Mouse (Mus musculus): Measurements from ENCODE around the gene Pcdh17. TPM values are rescaled to one million over a fixed set of nuclear protein-coding genes. Genes with fewer than 3 reads are reported as not detected.

The Pcdh17 gene
- polyA plus RNA-seq, 1 experiment from 2014 or later: 8.9 TPM

DNA sequence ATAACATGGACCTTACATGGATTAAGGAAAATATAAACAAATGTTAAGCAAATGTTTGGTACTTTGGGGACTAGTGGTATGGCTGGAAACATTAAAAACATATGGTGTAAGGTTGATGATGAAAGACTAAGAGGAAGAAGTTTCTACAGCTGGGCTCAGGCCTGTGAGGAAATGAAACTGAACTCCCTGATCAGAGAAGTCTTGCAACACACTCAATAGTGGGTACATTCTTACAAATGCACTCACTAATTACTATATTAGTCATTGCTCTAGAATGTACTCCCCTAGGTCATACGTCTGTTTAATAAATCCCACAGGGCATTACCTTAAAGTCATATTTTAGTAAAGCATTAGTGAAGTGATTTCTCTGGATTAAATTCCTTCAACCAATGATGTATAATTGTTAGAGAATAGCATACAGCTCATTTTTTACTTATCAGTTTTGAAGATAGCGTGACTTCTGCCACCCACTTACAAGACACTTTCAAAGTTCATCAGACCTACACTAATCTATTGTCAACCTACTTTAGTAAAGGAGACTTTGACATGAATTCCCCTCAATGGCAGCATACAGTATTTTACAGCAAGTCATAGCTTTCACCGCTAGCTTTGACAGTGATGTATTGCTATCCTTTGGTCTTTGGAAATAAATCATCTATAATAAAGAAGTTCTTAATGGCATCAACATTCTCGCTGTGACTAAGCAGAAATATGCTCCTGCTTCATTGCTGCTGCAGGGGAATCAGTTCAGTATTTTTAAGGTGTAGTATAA is 10.9 kb downstream of the Pcdh17 start:
- no peaks in the 10 kb centered on the region for H3K36me3 ChIP-seq (ENCODE audit: control insufficient read depth, insufficient read depth, low read length)
- ATAC-seq (no peak), DNase-seq (ENCODE audit: low spot score) (no peak)
- 78% methylated on average over 4 of the region's 4 CpGs for WGBS
- H3K27ac ChIP-seq (ENCODE audit: low read depth, low read length): no peak overlapping the region
- peaks cover 2% of the 10 kb centered on the region; the same call in 1 of the 2 replicates for H3K4me1 ChIP-seq (ENCODE audit: control insufficient read depth, insufficient read depth, low read length)
- no peak overlapping the region for H3K4me3 ChIP-seq (ENCODE audit: low read depth, low read length)
- no peaks in the 10 kb centered on the region for H3K9me3 ChIP-seq (replicated peaks; ENCODE audit: control insufficient read depth, low read length)
- H3K9ac ChIP-seq (ENCODE audit: low read length): no peak overlapping the region
- no peak overlapping the region for H3K4me2 ChIP-seq (ENCODE audit: low read length)
- H3K27me3 ChIP-seq (replicated peaks; ENCODE audit: control insufficient read depth, insufficient read depth, low read length): no peaks in the 10 kb centered on the region

DNA sequence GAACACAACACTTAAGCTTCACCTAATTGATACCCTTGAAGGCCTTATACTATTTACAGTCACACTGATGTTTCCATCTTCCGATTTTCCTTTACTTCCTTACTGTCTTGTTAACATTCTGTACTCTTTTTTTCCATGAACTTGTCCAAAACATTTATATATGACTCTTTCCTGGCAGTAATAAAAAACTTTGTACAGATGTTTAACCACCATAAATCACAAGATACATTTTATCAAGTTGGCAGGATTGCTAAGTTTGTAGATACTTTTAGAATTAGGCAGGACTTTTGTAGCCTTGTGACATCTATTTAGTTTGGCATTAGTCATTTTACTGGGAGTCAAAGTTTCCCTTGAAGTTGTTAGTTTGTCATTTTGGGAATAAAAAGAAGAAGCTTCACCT is 32.1 kb downstream of the Pcdh17 start:
- ATAC-seq: no peak
- Histone ChIP-seq H3K4me3 (ENCODE audit: low read depth, low read length) (no peak overlapping the region), H3K27ac (ENCODE audit: low read depth, low read length) (no peak overlapping the region), H3K4me2 (ENCODE audit: low read length) (no peak overlapping the region), H3K9ac (ENCODE audit: low read length) (no peak overlapping the region), H3K27me3 (replicated peaks; ENCODE audit: control insufficient read depth, insufficient read depth, low read length) (no peaks in the 10 kb centered on the region), H3K4me1 (ENCODE audit: control insufficient read depth, insufficient read depth, low read length) (no peaks in the 10 kb centered on the region), H3K9me3 (replicated peaks; ENCODE audit: control insufficient read depth, low read length) (no peaks in the 10 kb centered on the region), H3K36me3 (ENCODE audit: control insufficient read depth, insufficient read depth, low read length) (no peaks in the 10 kb centered on the region)
- WGBS: 71% methylated on average over 1 of the region's 1 CpGs
- no peak for DNase-seq (ENCODE audit: low spot score)

DNA sequence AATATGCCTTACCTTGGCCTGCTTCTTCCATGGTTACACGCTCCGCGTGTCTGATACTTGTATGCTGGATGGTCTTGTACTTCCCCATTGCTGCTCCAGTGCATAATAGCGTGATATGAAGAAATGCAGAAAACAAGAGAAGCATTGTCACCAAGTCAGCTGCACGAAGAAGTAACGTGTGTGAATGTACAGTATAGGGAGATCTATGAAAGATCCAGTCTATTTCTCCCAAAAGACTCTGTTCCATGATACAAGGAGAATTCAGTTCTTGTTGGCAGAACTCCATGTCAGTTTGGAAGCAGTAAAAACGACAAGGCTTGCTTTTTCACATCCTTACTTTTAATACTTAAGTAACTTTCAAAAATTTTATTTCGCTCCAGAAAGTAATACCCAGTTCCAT is 33.0 kb downstream of the Pcdh17 start:
- H3K4me3 ChIP-seq (ENCODE audit: low read depth, low read length): no peak overlapping the region
- DNase-seq (ENCODE audit: low spot score): no peak
- 82% methylated on average over 8 of the region's 8 CpGs for WGBS
- H3K27ac ChIP-seq (ENCODE audit: low read depth, low read length): no peak overlapping the region
- no peaks in the 10 kb centered on the region for H3K36me3 ChIP-seq (ENCODE audit: control insufficient read depth, insufficient read depth, low read length)
- no peak for ATAC-seq
- H3K4me2 ChIP-seq (ENCODE audit: low read length): no peak overlapping the region
- no peaks in the 10 kb centered on the region for H3K27me3 ChIP-seq (replicated peaks; ENCODE audit: control insufficient read depth, insufficient read depth, low read length)
- H3K9ac ChIP-seq (ENCODE audit: low read length): no peak overlapping the region
- no peaks in the 10 kb centered on the region for H3K4me1 ChIP-seq (ENCODE audit: control insufficient read depth, insufficient read depth, low read length)
- no peaks in the 10 kb centered on the region for H3K9me3 ChIP-seq (replicated peaks; ENCODE audit: control insufficient read depth, low read length)

DNA sequence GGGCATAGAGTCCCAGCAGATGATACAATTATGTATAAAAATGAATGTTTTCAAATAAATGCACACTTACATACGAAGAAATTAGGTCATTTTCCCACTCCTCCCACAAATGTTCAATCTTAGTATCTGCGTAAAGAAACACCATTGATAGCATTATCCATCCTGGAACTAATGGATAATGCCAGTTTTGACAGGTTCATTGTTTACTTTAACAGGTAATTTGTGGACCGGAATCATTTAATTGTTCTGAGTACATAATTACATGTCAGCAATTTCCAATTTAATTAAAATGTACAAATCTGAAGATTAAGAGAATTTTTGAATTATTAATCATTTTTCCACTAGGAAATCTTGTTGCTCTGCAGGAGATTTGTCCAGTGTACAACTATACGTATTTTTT is 33.5 kb downstream of the Pcdh17 start:
- no peak overlapping the region for H3K4me2 ChIP-seq (ENCODE audit: low read length)
- H3K9ac ChIP-seq (ENCODE audit: low read length): no peak overlapping the region
- WGBS: 50% methylated on average over 4 of the region's 4 CpGs
- H3K27me3 ChIP-seq (replicated peaks; ENCODE audit: control insufficient read depth, insufficient read depth, low read length): no peaks in the 10 kb centered on the region
- H3K9me3 ChIP-seq (replicated peaks; ENCODE audit: control insufficient read depth, low read length): no peaks in the 10 kb centered on the region
- ATAC-seq (no peak), DNase-seq (ENCODE audit: low spot score) (no peak)
- H3K4me1 ChIP-seq (ENCODE audit: control insufficient read depth, insufficient read depth, low read length): no peaks in the 10 kb centered on the region
- H3K27ac ChIP-seq (ENCODE audit: low read depth, low read length): no peak overlapping the region
- H3K4me3 ChIP-seq (ENCODE audit: low read depth, low read length): no peak overlapping the region
- no peaks in the 10 kb centered on the region for H3K36me3 ChIP-seq (ENCODE audit: control insufficient read depth, insufficient read depth, low read length)

DNA sequence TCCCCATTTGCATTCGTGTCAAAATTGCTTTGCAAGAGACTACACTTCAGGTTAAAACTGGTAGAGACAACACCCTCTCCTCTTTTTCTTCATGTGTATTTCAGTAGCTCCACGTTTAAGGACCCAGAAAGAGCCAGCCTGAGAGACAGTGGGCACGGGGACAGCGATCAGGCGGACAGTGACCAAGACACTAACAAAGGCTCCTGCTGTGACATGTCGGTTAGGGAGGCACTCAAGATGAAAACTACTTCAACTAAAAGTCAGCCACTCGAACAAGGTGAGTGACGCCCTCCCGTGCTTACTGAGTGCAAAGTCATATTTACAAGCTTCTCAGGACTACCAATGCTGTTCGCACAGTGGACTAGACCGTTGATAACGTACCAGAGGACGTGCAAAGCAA is 34.0 kb downstream of the Pcdh17 start:
- Histone ChIP-seq H3K36me3 (ENCODE audit: control insufficient read depth, insufficient read depth, low read length) (no peaks in the 10 kb centered on the region), H3K27ac (ENCODE audit: low read depth, low read length) (no peak overlapping the region), H3K4me2 (ENCODE audit: low read length) (no peak overlapping the region), H3K9me3 (replicated peaks; ENCODE audit: control insufficient read depth, low read length) (no peaks in the 10 kb centered on the region), H3K27me3 (replicated peaks; ENCODE audit: control insufficient read depth, insufficient read depth, low read length) (no peaks in the 10 kb centered on the region), H3K4me1 (ENCODE audit: control insufficient read depth, insufficient read depth, low read length) (no peaks in the 10 kb centered on the region), H3K4me3 (ENCODE audit: low read depth, low read length) (no peak overlapping the region), H3K9ac (ENCODE audit: low read length) (no peak overlapping the region)
- 47% methylated on average over 13 of the region's 13 CpGs for WGBS
- no peak for DNase-seq (ENCODE audit: low spot score)
- ATAC-seq: no peak

DNA sequence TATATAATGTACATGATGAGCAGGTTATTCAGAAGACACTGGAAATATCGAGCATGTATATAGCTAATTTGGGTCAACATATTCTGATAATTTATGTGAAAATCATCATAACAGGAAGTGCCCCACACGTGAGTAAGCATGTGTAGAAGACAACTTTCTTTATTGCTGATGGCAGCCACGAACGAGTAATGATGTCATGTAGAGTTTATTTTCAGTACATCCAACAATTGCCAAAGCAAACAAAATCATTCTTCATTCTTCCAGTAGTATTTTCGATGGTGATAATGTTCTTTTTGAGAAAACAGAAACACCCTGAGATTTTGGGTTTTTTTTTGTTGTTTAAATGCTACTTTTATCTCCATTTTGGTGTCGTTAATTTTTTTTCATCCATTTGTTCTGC is 37.2 kb downstream of the Pcdh17 start:
- no peak for DNase-seq (ENCODE audit: low spot score)
- Histone ChIP-seq H3K9ac (ENCODE audit: low read length) (no peak overlapping the region), H3K36me3 (ENCODE audit: control insufficient read depth, insufficient read depth, low read length) (0 out of 2 replicates have a peak, but pooled peaks cover 3% of the 10 kb centered on the region), H3K27ac (ENCODE audit: low read depth, low read length) (no peak overlapping the region), H3K9me3 (replicated peaks; ENCODE audit: control insufficient read depth, low read length) (no peaks in the 10 kb centered on the region), H3K27me3 (replicated peaks; ENCODE audit: control insufficient read depth, insufficient read depth, low read length) (no peaks in the 10 kb centered on the region), H3K4me1 (ENCODE audit: control insufficient read depth, insufficient read depth, low read length) (no peaks in the 10 kb centered on the region), H3K4me3 (ENCODE audit: low read depth, low read length) (no peak overlapping the region), H3K4me2 (ENCODE audit: low read length) (no peak overlapping the region)
- 79% methylated on average over 6 of the region's 6 CpGs for WGBS
- no peak for ATAC-seq

DNA sequence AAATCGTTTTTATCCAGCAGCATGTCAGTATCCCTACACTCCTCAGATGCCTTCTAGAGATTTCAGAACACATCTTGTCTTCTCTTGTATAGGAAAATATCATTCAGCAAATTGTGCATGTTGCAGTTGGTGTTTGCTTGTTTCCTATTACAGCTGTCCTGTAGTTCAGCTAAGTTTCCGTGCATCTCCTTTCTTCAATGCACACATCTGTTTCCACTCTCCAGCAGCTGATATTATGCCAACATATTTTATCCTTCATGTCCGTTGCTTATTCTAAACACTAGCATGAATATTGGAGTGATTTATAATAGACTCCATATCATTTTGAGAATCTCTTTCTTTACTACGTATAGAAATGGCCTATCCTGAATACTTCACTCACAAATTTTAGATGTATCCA is 41.0 kb downstream of the Pcdh17 start:
- no peak for DNase-seq (ENCODE audit: low spot score)
- 0 out of 2 replicates have a peak, but pooled peaks cover 3% of the 10 kb centered on the region for H3K36me3 ChIP-seq (ENCODE audit: control insufficient read depth, insufficient read depth, low read length)
- no peak overlapping the region for H3K27ac ChIP-seq (ENCODE audit: low read depth, low read length)
- no peaks in the 10 kb centered on the region for H3K27me3 ChIP-seq (replicated peaks; ENCODE audit: control insufficient read depth, insufficient read depth, low read length)
- no peak overlapping the region for H3K4me2 ChIP-seq (ENCODE audit: low read length)
- no peak overlapping the region for H3K4me3 ChIP-seq (ENCODE audit: low read depth, low read length)
- H3K9ac ChIP-seq (ENCODE audit: low read length): no peak overlapping the region
- no peak for ATAC-seq
- no peaks in the 10 kb centered on the region for H3K4me1 ChIP-seq (ENCODE audit: control insufficient read depth, insufficient read depth, low read length)
- H3K9me3 ChIP-seq (replicated peaks; ENCODE audit: control insufficient read depth, low read length): no peaks in the 10 kb centered on the region
- WGBS: 88% methylated on average over 4 of the region's 4 CpGs

DNA sequence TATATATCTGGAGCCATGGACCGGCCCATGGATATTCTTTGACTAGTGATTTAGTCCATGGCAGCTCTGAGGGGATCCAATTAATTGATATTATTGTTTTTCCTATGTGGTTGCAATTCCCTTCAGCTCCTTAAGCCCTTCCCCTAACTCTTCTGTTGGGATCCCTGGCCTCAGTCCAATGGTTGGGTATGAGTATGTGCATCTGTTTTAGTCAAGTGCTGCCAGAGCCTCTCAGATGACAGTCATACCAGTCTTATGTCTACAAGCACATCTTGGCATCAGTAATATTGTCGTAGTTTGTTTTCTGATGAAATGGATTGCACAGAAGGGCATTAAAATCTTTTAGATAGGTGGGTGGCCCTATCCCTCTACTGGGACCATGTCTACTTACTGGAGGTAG is 67.6 kb downstream of the Pcdh17 start:
- Histone ChIP-seq H3K9ac (ENCODE audit: low read length) (no peak overlapping the region), H3K27ac (ENCODE audit: low read depth, low read length) (no peak overlapping the region), H3K36me3 (ENCODE audit: control insufficient read depth, insufficient read depth, low read length) (no peaks in the 10 kb centered on the region), H3K4me2 (ENCODE audit: low read length) (no peak overlapping the region), H3K9me3 (replicated peaks; ENCODE audit: control insufficient read depth, low read length) (no peaks in the 10 kb centered on the region), H3K27me3 (replicated peaks; ENCODE audit: control insufficient read depth, insufficient read depth, low read length) (no peaks in the 10 kb centered on the region), H3K4me3 (ENCODE audit: low read depth, low read length) (no peak overlapping the region), H3K4me1 (ENCODE audit: control insufficient read depth, insufficient read depth, low read length) (no peaks in the 10 kb centered on the region)
- DNase-seq (ENCODE audit: low spot score) (peak; percentile 44), ATAC-seq (no peak)
- 89% methylated on average over 2 of the region's 2 CpGs for WGBS

DNA sequence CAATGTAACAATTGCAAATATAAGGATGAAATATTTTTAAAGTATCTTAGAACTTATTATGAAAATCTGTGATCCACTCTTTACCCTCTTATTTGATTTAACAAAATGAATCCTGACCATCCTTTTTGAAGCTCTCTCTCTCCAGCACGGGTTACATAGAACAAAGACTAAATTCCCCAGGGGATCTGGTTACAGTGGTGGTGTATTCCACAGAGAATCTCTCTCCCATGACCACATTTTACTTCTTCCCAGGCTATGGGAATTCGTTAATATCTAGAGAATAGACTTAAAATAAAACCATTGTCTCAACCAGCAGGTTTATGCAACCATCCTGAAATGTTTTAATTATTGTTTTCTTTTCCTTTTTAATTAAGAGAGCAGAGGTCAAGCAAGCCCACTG is 89.0 kb downstream of the Pcdh17 start:
- no peaks in the 10 kb centered on the region for H3K36me3 ChIP-seq (ENCODE audit: control insufficient read depth, insufficient read depth, low read length)
- no peaks in the 10 kb centered on the region for H3K9me3 ChIP-seq (replicated peaks; ENCODE audit: control insufficient read depth, low read length)
- ATAC-seq (0 out of 2 replicates have a peak, but pooled peaks have one; percentile 29), DNase-seq (ENCODE audit: low spot score) (peak; percentile 27)
- no peak overlapping the region for H3K27ac ChIP-seq (ENCODE audit: low read depth, low read length)
- H3K9ac ChIP-seq (ENCODE audit: low read length): no peak overlapping the region
- H3K4me1 ChIP-seq (ENCODE audit: control insufficient read depth, insufficient read depth, low read length): peaks cover 6% of the 10 kb centered on the region; the same call in 1 of the 2 replicates
- no peaks in the 10 kb centered on the region for H3K27me3 ChIP-seq (replicated peaks; ENCODE audit: control insufficient read depth, insufficient read depth, low read length)
- no peak overlapping the region for H3K4me2 ChIP-seq (ENCODE audit: low read length)
- 4% methylated on average over 2 of the region's 2 CpGs for WGBS
- no peak overlapping the region for H3K4me3 ChIP-seq (ENCODE audit: low read depth, low read length)

Data from forebrain, embryonic 14.5 days (tissue).